Mouse (Mus musculus): Measurements from ENCODE around the gene Sh3rf3.

- TF ChIP-seq CTCF (IDR thresholded peaks at IDR 0.05; ENCODE audit: borderline replicate concordance, insufficient read depth, low read length): no peak
- no peak for TF ChIP-seq POLR2A (IDR thresholded peaks at IDR 0.05; ENCODE audit: low read depth, low read length)
Measured at GRCm38 (mm10) chr10:58810181-58810580, 3.0 kb upstream of the Sh3rf3 start.
